Mouse (Mus musculus) lung, postnatal 0 days (tissue): ENCODE data around the gene Nox3. TPM values are rescaled to one million over a fixed set of nuclear protein-coding genes. Genes with fewer than 3 reads are reported as not detected.

Source experiments
- ATAC-seq: fragments of 200-750 bp; cut with Nextera tagmentation; 2 replicates; pipeline ENCODE4 v1.8.0; 2017; ENCODE audit warnings: moderate library complexity
- DNase-seq: peaks from one replicate; pipeline ENCODE4 v3.0.0-alpha.2; 2016; ENCODE audit warnings: low spot score
- H3K27ac ChIP-seq: fragments of 300-500 bp; sonication (generic); 2 replicates; pipeline ENCODE4 v1.5.1; 2014; ENCODE audit warnings: antibody characterized with exemption, mild to moderate bottlenecking, low read length, mixed read lengths
- H3K27me3 ChIP-seq: fragments of 300-500 bp; sonication (generic); replicated peaks from 2 replicates; pipeline ENCODE4 v1.6.1; 2014; ENCODE audit warnings: low read length, mixed read lengths; ENCODE audit not compliant: insufficient read depth
- H3K36me3 ChIP-seq: fragments of 300-500 bp; sonication (generic); 2 replicates; pipeline ENCODE4 v1.6.1; 2014; ENCODE audit warnings: low read length, mixed read lengths; ENCODE audit not compliant: insufficient read depth
- H3K4me1 ChIP-seq: fragments of 300-500 bp; sonication (generic); 2 replicates; pipeline ENCODE4 v1.6.1; 2014; ENCODE audit warnings: antibody characterized with exemption, low read depth, low read length, mixed read lengths; ENCODE audit not compliant: insufficient read depth
- H3K4me2 ChIP-seq: fragments of 300-500 bp; sonication (generic); replicated peaks from 2 replicates; pipeline ENCODE4 v1.6.1; 2014; ENCODE audit warnings: low read depth, mild to moderate bottlenecking, low read length, moderate library complexity, mixed read lengths
- H3K4me3 ChIP-seq: fragments of 300-500 bp; sonication (generic); 2 replicates; pipeline ENCODE4 v1.5.1; 2014; ENCODE audit warnings: low read depth, low read length
- H3K9ac ChIP-seq: fragments of 300-500 bp; sonication (generic); replicated peaks from 2 replicates; pipeline ENCODE4 v1.6.1; 2014; ENCODE audit warnings: low read depth, mild to moderate bottlenecking
- H3K9me3 ChIP-seq: fragments of 300-500 bp; sonication (generic); 2 replicates; pipeline ENCODE4 v1.6.1; 2016; ENCODE audit warnings: low read length, mixed read lengths
- CTCF ChIP-seq: IDR thresholded peaks from 2 replicates; pipeline ENCODE4 v1.5.1; 2016; ENCODE audit warnings: antibody characterized with exemption, mild to moderate bottlenecking
- EP300 ChIP-seq: IDR thresholded peaks from 2 replicates; pipeline ENCODE4 v1.6.1; 2016; ENCODE audit warnings: antibody characterized with exemption, mild to moderate bottlenecking, control low read depth
- WGBS: fragments of 180-500 bp; shearing (Covaris S2); extraction: QIAGEN DNeasy Blood & Tissue Kit; methylation state at CpG from one replicate; pipeline ENCODE4 v1.1.7; 2014; 5-methylcytosine and 5-hydroxymethylcytosine counted together
- polyA plus RNA-seq: library from polyadenylated mRNA; unstranded; fragments of >200 nt; fragmentation: Nextera tagmentation; extraction: Ambion mirVana; gene quantifications from 2 replicates; pipeline ENCODE4 v1.2.1, GENCODE M21; 2015

Nox3 gene
- polyA plus RNA-seq, 1 experiment from 2014 or later: not detected

DNA sequence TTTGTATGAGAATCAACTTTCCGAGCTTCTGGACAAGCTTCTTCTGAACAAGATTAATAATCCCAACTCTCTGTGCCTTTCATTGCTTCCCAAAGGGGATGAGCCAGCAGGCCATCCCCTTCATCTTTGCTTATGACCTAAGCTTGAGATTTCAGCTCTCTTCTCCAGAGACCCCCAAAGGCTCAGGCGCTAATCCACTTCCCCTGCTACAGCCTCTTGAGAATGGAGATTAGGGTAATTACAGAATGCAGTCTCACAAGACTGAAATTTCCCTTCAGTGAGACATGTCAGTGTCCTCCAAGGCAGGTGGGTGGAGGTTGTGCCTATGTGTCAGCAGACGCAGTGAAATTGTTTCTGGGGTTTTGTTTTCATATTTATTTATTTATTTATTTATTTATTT lies 45.7 kb downstream of the Nox3 start:
- TF ChIP-seq EP300: no peak
- no peak for TF ChIP-seq CTCF
- no peak overlapping the region for H3K9ac ChIP-seq
- no peak overlapping the region for H3K27ac ChIP-seq
- WGBS: 59% methylated on average over 3 of the region's 3 CpGs
- H3K4me2 ChIP-seq: no peak overlapping the region
- ATAC-seq (no peak), DNase-seq (no peak)
- H3K4me1 ChIP-seq: no peaks in the 10 kb centered on the region
- no peaks in the 10 kb centered on the region for H3K27me3 ChIP-seq
- H3K4me3 ChIP-seq: no peak overlapping the region
- H3K36me3 ChIP-seq: no peaks in the 10 kb centered on the region
- no peaks in the 10 kb centered on the region for H3K9me3 ChIP-seq

DNA sequence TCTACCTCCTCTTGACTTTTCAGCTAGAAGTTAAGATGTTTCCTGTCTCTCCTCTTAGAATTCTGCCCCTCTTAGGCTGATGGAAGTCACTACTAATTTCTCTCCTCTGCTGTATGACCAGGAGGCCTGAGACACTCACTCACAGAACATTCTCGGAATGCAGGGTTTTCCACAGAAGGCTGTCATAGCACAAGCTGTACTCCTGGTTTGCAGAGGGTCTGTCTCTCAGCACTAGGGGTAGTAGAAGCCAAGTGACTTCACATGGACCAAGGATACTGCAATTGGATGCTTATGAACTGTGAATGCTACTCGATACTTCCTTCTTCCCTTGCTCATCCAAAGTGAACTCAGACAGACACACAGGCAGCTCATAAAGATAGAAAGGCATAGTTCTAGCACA lies 52.5 kb downstream of the Nox3 start:
- no peak for ATAC-seq
- no peak for TF ChIP-seq CTCF
- TF ChIP-seq EP300: no peak

DNA sequence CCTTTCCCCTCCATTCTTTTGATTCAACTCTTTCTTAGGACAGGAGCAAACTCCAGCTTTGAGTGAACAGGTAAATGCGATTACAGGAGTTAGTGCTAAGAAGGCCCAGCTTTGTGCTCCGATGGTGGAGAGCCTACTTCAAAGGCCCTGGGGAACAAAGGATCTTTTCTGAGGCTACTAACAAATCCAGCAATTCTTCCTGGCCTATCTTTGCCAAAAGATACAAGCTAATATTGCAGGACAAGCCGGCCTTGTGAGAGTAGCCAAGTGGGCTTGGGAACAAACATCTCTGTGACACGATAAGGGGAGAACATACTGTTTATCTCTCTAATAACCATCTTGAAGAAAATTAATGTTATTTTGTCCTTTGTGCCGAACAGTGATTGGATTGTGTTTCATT lies 54.6 kb downstream of the Nox3 start:
- no peaks in the 10 kb centered on the region for H3K27me3 ChIP-seq
- H3K4me3 ChIP-seq: no peak overlapping the region
- H3K9ac ChIP-seq: no peak overlapping the region
- H3K9me3 ChIP-seq: no peaks in the 10 kb centered on the region
- H3K27ac ChIP-seq: no peak overlapping the region
- no peak overlapping the region for H3K4me2 ChIP-seq
- 32% methylated on average over 5 of the region's 5 CpGs for WGBS
- no peaks in the 10 kb centered on the region for H3K36me3 ChIP-seq
- no peak for ATAC-seq
- no peak for DNase-seq
- H3K4me1 ChIP-seq: no peaks in the 10 kb centered on the region
- TF ChIP-seq EP300 (no peak), CTCF (no peak)

More for the DNA sequence above, 52.5 kb downstream of the Nox3 start:
- no peaks in the 10 kb centered on the region for H3K4me1 ChIP-seq
- H3K4me3 ChIP-seq: no peak overlapping the region
- no peak overlapping the region for H3K9ac ChIP-seq
- WGBS: 84% methylated on average over 2 of the region's 2 CpGs
- H3K27ac ChIP-seq: no peak overlapping the region
- no peak for DNase-seq
- H3K36me3 ChIP-seq: no peaks in the 10 kb centered on the region
- H3K27me3 ChIP-seq: no peaks in the 10 kb centered on the region
- H3K4me2 ChIP-seq: no peak overlapping the region
- H3K9me3 ChIP-seq: no peaks in the 10 kb centered on the region

DNA sequence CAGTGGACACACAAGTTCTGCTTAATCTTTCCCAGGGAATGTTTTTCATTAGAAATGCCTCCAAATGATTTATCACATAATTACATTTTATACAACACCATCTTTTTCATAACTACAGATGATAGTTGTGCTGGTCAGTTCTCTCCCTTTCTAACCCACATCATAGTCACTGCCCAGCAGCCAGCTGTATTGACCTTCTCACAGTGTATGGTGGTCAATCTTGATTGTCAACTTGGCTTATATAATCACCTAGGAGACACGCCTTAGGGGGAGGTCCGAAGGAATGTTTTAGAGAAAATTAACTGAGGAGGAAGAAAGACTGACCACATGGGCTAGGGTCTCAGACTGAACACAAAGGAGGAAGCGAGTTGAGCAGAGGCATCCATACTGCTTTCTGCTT lies 57.3 kb downstream of the Nox3 start:
- DNase-seq: no peak
- TF ChIP-seq CTCF: no peak
- TF ChIP-seq EP300: no peak
- WGBS: 41% methylated on average over 3 of the region's 3 CpGs
- no peak overlapping the region for H3K4me3 ChIP-seq
- ATAC-seq: no peak
- no peaks in the 10 kb centered on the region for H3K4me1 ChIP-seq
- H3K36me3 ChIP-seq: no peaks in the 10 kb centered on the region
- H3K27me3 ChIP-seq: no peaks in the 10 kb centered on the region
- no peaks in the 10 kb centered on the region for H3K9me3 ChIP-seq
- no peak overlapping the region for H3K9ac ChIP-seq
- no peak overlapping the region for H3K27ac ChIP-seq
- H3K4me2 ChIP-seq: no peak overlapping the region

DNA sequence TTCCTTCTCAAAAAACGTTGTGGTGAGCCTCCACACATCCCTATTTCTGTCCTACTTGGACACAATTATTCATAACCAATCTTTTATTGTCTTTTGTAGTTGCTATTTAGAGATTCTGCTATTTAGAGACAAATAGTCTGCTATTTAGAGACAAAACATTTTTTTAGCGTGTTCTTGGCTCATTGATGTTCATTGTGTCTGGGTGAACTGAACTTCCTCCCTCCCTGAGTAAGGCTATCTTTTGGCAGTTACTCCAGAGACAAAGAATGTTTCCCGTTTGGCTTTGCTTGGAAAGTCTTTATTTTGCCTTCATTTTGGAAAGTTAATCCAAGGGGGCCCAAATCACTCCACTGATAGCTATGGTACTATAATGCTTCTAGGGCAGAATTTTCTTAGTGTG lies 63.6 kb downstream of the Nox3 start:
- WGBS: 44% methylated on average over 3 of the region's 3 CpGs
- Histone ChIP-seq H3K27ac (no peak overlapping the region), H3K9ac (no peak overlapping the region), H3K4me2 (no peak overlapping the region), H3K9me3 (no peaks in the 10 kb centered on the region), H3K27me3 (no peaks in the 10 kb centered on the region), H3K36me3 (no peaks in the 10 kb centered on the region), H3K4me3 (no peak overlapping the region), H3K4me1 (no peaks in the 10 kb centered on the region)
- TF ChIP-seq CTCF (no peak), EP300 (no peak)
- ATAC-seq: no peak
- DNase-seq: no peak

DNA sequence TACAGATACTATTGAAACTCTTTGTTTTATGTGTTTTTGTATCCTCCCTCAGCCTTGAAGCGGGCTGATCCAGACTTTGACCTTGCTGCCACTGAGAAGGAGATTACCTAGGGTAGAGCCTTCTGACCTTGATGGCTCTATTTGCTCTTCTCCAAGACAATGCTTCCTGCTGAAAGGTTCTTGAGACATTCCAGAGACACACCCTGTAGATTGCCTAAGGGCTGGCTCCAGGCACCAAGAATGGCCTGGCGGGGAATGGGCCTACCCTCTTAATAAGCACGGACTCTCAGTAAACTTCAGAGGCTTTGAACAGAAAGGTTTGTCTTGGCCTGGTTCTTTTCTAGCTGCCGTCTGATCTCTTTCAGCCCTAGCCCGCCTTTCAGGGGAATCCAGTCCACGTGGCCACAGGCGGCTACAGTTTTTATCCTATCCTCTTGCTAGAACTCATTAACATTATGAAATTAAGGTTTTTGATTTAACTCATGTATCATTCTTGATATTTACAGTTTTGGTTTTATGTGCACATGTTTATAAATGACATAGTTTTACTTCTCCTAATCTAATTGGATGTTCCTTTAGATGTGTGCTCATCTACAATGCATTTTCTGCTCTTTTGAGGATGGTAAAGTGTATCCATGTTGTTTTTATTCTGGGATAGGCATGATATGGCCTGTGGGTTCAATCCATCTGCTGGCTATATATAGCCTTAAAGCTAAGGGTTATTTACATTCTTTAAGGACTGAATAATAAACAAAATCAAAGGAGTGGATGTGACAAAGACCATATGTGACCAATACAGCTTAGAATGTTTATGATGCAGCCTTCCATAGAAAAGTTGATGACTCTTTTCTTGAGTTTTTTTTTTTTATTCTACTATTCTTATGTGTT lies 79.5 kb downstream of the Nox3 start:
- no peaks in the 10 kb centered on the region for H3K36me3 ChIP-seq
- H3K4me2 ChIP-seq: no peak overlapping the region
- ATAC-seq: no peak
- DNase-seq: no peak
- no peak overlapping the region for H3K9ac ChIP-seq
- 41% methylated on average over 7 of the region's 7 CpGs for WGBS
- TF ChIP-seq EP300 (no peak), CTCF (no peak)
- H3K9me3 ChIP-seq: no peaks in the 10 kb centered on the region
- no peak overlapping the region for H3K27ac ChIP-seq
- no peaks in the 10 kb centered on the region for H3K4me1 ChIP-seq
- H3K27me3 ChIP-seq: no peaks in the 10 kb centered on the region
- no peak overlapping the region for H3K4me3 ChIP-seq
